Mouse (Mus musculus) bone marrow, adult 2 months (tissue): ENCODE data around the gene Gm4788.

Experiments
- CTCF ChIP-seq: fragments of 200-500 bp; IDR thresholded peaks from 2 replicates; pipeline ENCODE4 v1.5.1; 2011; ENCODE audit warnings: low read length, control low read depth; ENCODE audit not compliant: control insufficient read depth, insufficient read depth
- POLR2A ChIP-seq: fragments of 200-500 bp; IDR thresholded peaks from 2 replicates; pipeline ENCODE4 v1.6.1; 2011; ENCODE audit warnings: low read depth, mild to moderate bottlenecking, control low read depth, low read length, borderline replicate concordance; ENCODE audit not compliant: control insufficient read depth

DNA sequence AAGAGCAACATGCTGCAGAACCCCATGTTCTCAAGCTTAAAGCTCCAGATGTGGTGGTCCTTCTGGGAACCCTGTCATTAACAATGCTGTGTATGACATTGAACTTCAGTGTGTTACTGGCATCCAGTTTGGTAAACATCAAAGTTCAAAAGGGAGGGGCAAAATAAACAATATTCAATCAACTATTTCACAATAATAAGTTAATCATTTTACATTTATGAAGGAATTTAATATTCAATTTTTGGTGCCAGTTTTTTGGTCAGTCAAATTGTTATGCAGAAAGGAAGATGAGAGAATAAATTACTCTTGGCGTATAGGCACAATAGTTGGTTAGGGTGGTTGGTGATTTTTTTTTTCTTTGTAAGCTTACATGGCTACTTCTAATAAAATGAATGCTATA is at the start of gene Gm4788:
- no peak for TF ChIP-seq CTCF
- TF ChIP-seq POLR2A = no peak
